Mouse (Mus musculus) MEL (cell line): ENCODE measurements around the gene Foxk2. TPM values are rescaled to one million over a fixed set of nuclear protein-coding genes. Genes with fewer than 3 reads are reported as not detected.
A peak's percentile ranks its signal among the peaks of the same experiment; 100 is the strongest.

ENCODE experiments used
- DNase-seq: peaks from one replicate; pipeline ENCODE4 v3.0.0; 2011; ENCODE audit warnings: low read depth, low spot score
- H3K27ac ChIP-seq: 2 replicates; pipeline ENCODE4 v1.5.1; 2012; ENCODE audit warnings: low read depth, mild to moderate bottlenecking, control low read depth, low read length, moderate library complexity; ENCODE audit not compliant: control insufficient read depth
- H3K27me3 ChIP-seq, 2 experiments: fragments of 150-350 bp in 1 of 2; sonication (generic) in 1 of 2; 2 replicates each; pipeline ENCODE4 v1.6.1; 2012; ENCODE audit warnings: low read length in 2 of 2, mild to moderate bottlenecking in 2 of 2, improper control_type of control experiment in 1 of 2, moderate library complexity in 1 of 2; ENCODE audit not compliant: insufficient read depth in 2 of 2, control insufficient read depth in 1 of 2
- H3K36me3 ChIP-seq, 2 experiments: 2 replicates each; pipeline ENCODE4 v1.6.1; 2012 to 2014; ENCODE audit warnings: low read length in 2 of 2, improper control_type of control experiment in 1 of 2, inconsistent platforms in 1 of 2, mild to moderate bottlenecking in 1 of 2; ENCODE audit not compliant: insufficient read depth in 2 of 2, control insufficient read depth in 1 of 2
- H3K4me1 ChIP-seq, 2 experiments: fragments of 150-350 bp in 1 of 2; sonication (generic) in 1 of 2; 2 replicates each; pipeline ENCODE4 v1.6.1; 2012; ENCODE audit warnings: low read length in 2 of 2, improper control_type of control experiment in 1 of 2, mild to moderate bottlenecking in 1 of 2; ENCODE audit not compliant: insufficient read depth in 2 of 2, control insufficient read depth in 1 of 2
- H3K4me3 ChIP-seq, 2 experiments: fragments of 150-350 bp in 1 of 2; sonication (generic) in 1 of 2; 2 replicates each; pipeline ENCODE4 v1.5.1; 2012; ENCODE audit warnings: low read depth in 2 of 2, low read length in 2 of 2, mild to moderate bottlenecking in 2 of 2, moderate library complexity in 2 of 2, control low read depth in 1 of 2, improper control_type of control experiment in 1 of 2; ENCODE audit not compliant: control insufficient read depth in 1 of 2, insufficient read depth in 1 of 2
- H3K79me2 ChIP-seq: 2 replicates; pipeline ENCODE4 v1.6.1; 2012; ENCODE audit warnings: mild to moderate bottlenecking, low read length, moderate library complexity; ENCODE audit not compliant: control insufficient read depth, poor library complexity, insufficient read depth
- H3K9ac ChIP-seq: 2 replicates; pipeline ENCODE4 v1.6.1; 2012; ENCODE audit warnings: low read depth, mild to moderate bottlenecking, control low read depth, low read length, moderate library complexity; ENCODE audit not compliant: control insufficient read depth, poor library complexity, severe bottlenecking
- H3K9me3 ChIP-seq: fragments of 150-350 bp; sonication (generic); replicated peaks from 2 replicates; pipeline ENCODE4 v1.6.1; 2012; ENCODE audit warnings: mild to moderate bottlenecking, low read length, improper control_type of control experiment, moderate library complexity; ENCODE audit not compliant: insufficient read depth
- BHLHE40 ChIP-seq: IDR thresholded peaks from 2 replicates; pipeline ENCODE4 v1.6.1; 2012; ENCODE audit warnings: low read depth, mild to moderate bottlenecking, inconsistent platforms, low read length, improper control_type of control experiment, borderline replicate concordance
- CHD1 ChIP-seq: IDR thresholded peaks from 2 replicates; pipeline ENCODE4 v1.6.1; 2012; ENCODE audit warnings: low read depth, mild to moderate bottlenecking, inconsistent platforms, low read length, improper control_type of control experiment
- CHD2 ChIP-seq: IDR thresholded peaks from 2 replicates; pipeline ENCODE4 v1.6.1; 2011; ENCODE audit warnings: low read length, improper control_type of control experiment
- E2F4 ChIP-seq: IDR thresholded peaks from 2 replicates; pipeline ENCODE4 v1.6.1; 2011; ENCODE audit warnings: low read depth, low read length, improper control_type of control experiment, borderline replicate concordance
- EP300 ChIP-seq, 2 experiments: IDR thresholded peaks; 2 replicates each; pipeline ENCODE4 v1.6.1; 2011; ENCODE audit warnings: improper control_type of control experiment in 2 of 2, low read length in 2 of 2, low read depth in 1 of 2, mild to moderate bottlenecking in 1 of 2
- ETS1 ChIP-seq: IDR thresholded peaks from 2 replicates; pipeline ENCODE4 v1.6.1; 2012; ENCODE audit warnings: low read depth, mild to moderate bottlenecking, inconsistent platforms, low read length, improper control_type of control experiment, moderate library complexity
- GABPA ChIP-seq: IDR thresholded peaks from 2 replicates; pipeline ENCODE4 v1.6.1; 2012; ENCODE audit warnings: low read depth, mild to moderate bottlenecking, inconsistent platforms, low read length, improper control_type of control experiment, moderate library complexity
- GATA1 ChIP-seq: IDR thresholded peaks from 2 replicates; pipeline ENCODE4 v1.6.1; 2011; ENCODE audit warnings: low read depth, low read length, improper control_type of control experiment
- HCFC1 ChIP-seq: IDR thresholded peaks from 2 replicates; pipeline ENCODE4 v1.6.1; 2012; ENCODE audit warnings: low read depth, mild to moderate bottlenecking, inconsistent platforms, low read length, improper control_type of control experiment, moderate library complexity
- JUND ChIP-seq: IDR thresholded peaks from 2 replicates; pipeline ENCODE4 v1.6.1; 2011; ENCODE audit warnings: low read depth, mild to moderate bottlenecking, improper control_type of control experiment, low read length
- KAT2A ChIP-seq: conservative IDR thresholded peaks from 2 replicates; pipeline ENCODE4 v1.6.1; 2012; ENCODE audit warnings: low read depth, low read length, improper control_type of control experiment, inconsistent platforms
- MAFK ChIP-seq: IDR thresholded peaks from 2 replicates; pipeline ENCODE4 v1.6.1; 2011; ENCODE audit warnings: low read depth, mild to moderate bottlenecking, low read length, improper control_type of control experiment, borderline replicate concordance
- MAX ChIP-seq: IDR thresholded peaks from 2 replicates; pipeline ENCODE4 v1.6.1; 2011; ENCODE audit warnings: low read length, improper control_type of control experiment
- MAZ ChIP-seq: IDR thresholded peaks from 2 replicates; pipeline ENCODE4 v1.6.1; 2012; ENCODE audit warnings: low read depth, mild to moderate bottlenecking, inconsistent platforms, low read length, improper control_type of control experiment
- MYB ChIP-seq: IDR thresholded peaks from 2 replicates; pipeline ENCODE4 v1.6.1; 2011; ENCODE audit warnings: mild to moderate bottlenecking, low read depth, low read length, improper control_type of control experiment
- NRF1 ChIP-seq: IDR thresholded peaks from 2 replicates; pipeline ENCODE4 v1.6.1; 2014; ENCODE audit warnings: low read depth, mild to moderate bottlenecking, inconsistent platforms, low read length, improper control_type of control experiment, moderate library complexity; ENCODE audit not compliant: poor library complexity, insufficient read depth, severe bottlenecking
- POLR2A ChIP-seq, 2 experiments: IDR thresholded peaks; 2 replicates each; pipeline ENCODE4 v1.6.1; 2011 to 2012; ENCODE audit warnings: low read length in 2 of 2, mild to moderate bottlenecking in 2 of 2, control low read depth in 1 of 2, improper control_type of control experiment in 1 of 2, low read depth in 1 of 2, moderate library complexity in 1 of 2; ENCODE audit not compliant: control insufficient read depth in 1 of 2, insufficient read depth in 1 of 2, poor library complexity in 1 of 2
- POLR2AphosphoS2 ChIP-seq: IDR thresholded peaks from 2 replicates; pipeline ENCODE4 v1.6.1; 2011; ENCODE audit warnings: low read length, improper control_type of control experiment
- SIN3A ChIP-seq: IDR thresholded peaks from 2 replicates; pipeline ENCODE4 v1.6.1; 2012; ENCODE audit warnings: low read length, improper control_type of control experiment, inconsistent platforms
- SMC3 ChIP-seq: IDR thresholded peaks from 2 replicates; pipeline ENCODE4 v1.6.1; 2011; ENCODE audit warnings: low read depth, low read length, improper control_type of control experiment
- TAL1 ChIP-seq: IDR thresholded peaks from 2 replicates; pipeline ENCODE4 v1.6.1; 2012; ENCODE audit warnings: mild to moderate bottlenecking, inconsistent platforms, low read length, moderate library complexity, mixed read lengths
- TBP ChIP-seq: IDR thresholded peaks from 2 replicates; pipeline ENCODE4 v1.8.0; 2011; ENCODE audit warnings: low read depth, low read length, improper control_type of control experiment
- TCF12 ChIP-seq: IDR thresholded peaks from 2 replicates; pipeline ENCODE4 v1.6.1; 2014; ENCODE audit warnings: low read depth, mild to moderate bottlenecking, inconsistent platforms, low read length, improper control_type of control experiment, moderate library complexity
- UBTF ChIP-seq: IDR thresholded peaks from 2 replicates; pipeline ENCODE4 v1.6.1; 2012; ENCODE audit warnings: low read depth, mild to moderate bottlenecking, inconsistent platforms, low read length, improper control_type of control experiment, moderate library complexity, borderline replicate concordance; ENCODE audit not compliant: insufficient read depth
- USF2 ChIP-seq, 2 experiments: IDR thresholded peaks; 2 replicates each; pipeline ENCODE4 v1.6.1; 2011 to 2012; ENCODE audit warnings: improper control_type of control experiment in 2 of 2, low read length in 2 of 2, borderline replicate concordance in 1 of 2, inconsistent platforms in 1 of 2, low read depth in 1 of 2, mild to moderate bottlenecking in 1 of 2; ENCODE audit not compliant: insufficient read depth in 1 of 2
- ZKSCAN1 ChIP-seq: IDR thresholded peaks from 2 replicates; pipeline ENCODE4 v1.6.1; 2012; ENCODE audit warnings: low read depth, mild to moderate bottlenecking, inconsistent platforms, low read length, improper control_type of control experiment, moderate library complexity
- ZMIZ1 ChIP-seq: IDR thresholded peaks from 2 replicates; pipeline ENCODE4 v1.6.1; 2012; ENCODE audit warnings: low read depth, mild to moderate bottlenecking, inconsistent platforms, low read length, improper control_type of control experiment, moderate library complexity
- ZNF384 ChIP-seq: IDR thresholded peaks from 2 replicates; pipeline ENCODE4 v1.6.1; 2012; ENCODE audit warnings: low read depth, mild to moderate bottlenecking, inconsistent platforms, low read length, improper control_type of control experiment
- polyA plus RNA-seq, 2 experiments: library from polyadenylated mRNA; stranded (reverse) in 1 of 2; unstranded in 1 of 2; fragments of >175 nt in 1 of 2; fragments of >200 nt in 1 of 2; gene quantifications; 2 replicates each; pipeline versions ENCODE4 v1.2.1 to v1.2.4; 2012; ENCODE audit warnings: low replicate concordance in 2 of 2, low read depth in 1 of 2; ENCODE audit not compliant: insufficient read length in 2 of 2, insufficient read depth in 1 of 2, missing spikeins in 1 of 2
- total RNA-seq: library from RNA; depleted of rRNA; stranded (reverse); fragments of 300-350 nt; gene quantifications from 2 replicates; pipeline ENCODE4 v1.2.3, GENCODE M21; 2012

Gene Foxk2
- total and polyA plus RNA-seq, 3 experiments = 64.5 to 317 (median 68.0) TPM

DNA sequence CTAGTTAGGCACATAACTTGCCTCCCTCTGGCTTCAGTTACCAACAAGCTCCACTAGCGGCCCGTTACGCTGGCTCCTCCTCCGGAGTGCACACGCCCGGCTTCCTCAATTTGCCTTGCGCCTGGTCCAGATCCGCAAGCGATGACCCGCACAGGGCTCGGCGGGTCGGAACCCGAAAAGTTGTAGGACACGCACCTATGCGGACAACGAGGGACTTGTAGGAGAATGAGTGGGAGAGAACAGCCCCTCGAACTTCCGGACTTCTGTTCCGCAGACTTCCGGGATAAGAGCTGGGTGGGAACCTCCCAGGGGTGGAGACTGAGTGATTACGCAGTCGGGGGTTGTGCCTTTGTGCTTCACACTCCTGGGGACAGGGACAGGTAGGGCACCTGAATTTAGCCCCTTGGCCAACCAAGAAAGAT is 30.8 kb upstream of the Foxk2 start, which contains the start of gene Cybc1 (continued):
- TF ChIP-seq EP300 (IDR thresholded peaks at IDR 0.05; ENCODE audit: low read depth in 1 of 2, low read length in 2 of 2) (peak in 1 of 2 experiments; percentile 18; a peak in 1 of 4 replicates), SMC3 (no peak)

- no peaks in the 10 kb centered on the region for H3K9me3 ChIP-seq
- H3K9ac ChIP-seq = no peak overlapping the region
- peaks cover 14% of the 10 kb centered on the region for H3K79me2 ChIP-seq
- peaks cover 2 to 41% of the 10 kb centered on the region in 2 experiments; a peak in 2 of 4 replicates for H3K36me3 ChIP-seq
- peaks cover 27% of the 10 kb centered on the region in 2 experiments for H3K4me1 ChIP-seq
- no peak for TF ChIP-seq SIN3A
- no peak for TF ChIP-seq MAFK
- TF ChIP-seq ZNF384 = no peak
- peak; percentile 11; the same call in 1 of the 2 replicates for TF ChIP-seq ZMIZ1
- no peak for TF ChIP-seq MAX
- TF ChIP-seq GATA1 = no peak
- TF ChIP-seq TBP = peak; percentile 55; the same call in 1 of the 2 replicates
- no peak for TF ChIP-seq E2F4
- no peak overlapping the region for H3K4me3 ChIP-seq
- H3K27me3 ChIP-seq = no peaks in the 10 kb centered on the region
- H3K27ac ChIP-seq = peak overlapping the region; percentile 69; the same call in 1 of the 2 replicates
- DNase-seq = no peak
Measured at GRCm38 (mm10) chr11:121231191-121231590, 28.6 kb upstream of the Foxk2 start.

- Histone ChIP-seq H3K36me3 (peaks cover under 1 to 41% of the 10 kb centered on the region in 2 experiments; a peak in 2 of 4 replicates), H3K9me3 (no peaks in the 10 kb centered on the region), H3K4me1 (peaks cover 27% of the 10 kb centered on the region in 2 experiments), H3K4me3 (peak overlapping the region in 1 of 2 experiments; percentile 5; a peak in 1 of 4 replicates), H3K9ac (peak overlapping the region; percentile 30), H3K79me2 (peaks cover 14% of the 10 kb centered on the region), H3K27ac (peak overlapping the region; percentile 69), H3K27me3 (no peaks in the 10 kb centered on the region)
- peak; percentile 70 for DNase-seq
- TF ChIP-seq ZKSCAN1 (no peak), GABPA (no peak), KAT2A (no peak), TCF12 (peak; percentile 73; the same call in 1 of the 2 replicates), SIN3A (peak; percentile 70), ETS1 (peak; percentile 85), MAZ (0 out of 2 replicates have a peak, but pooled peaks have one; percentile 19), CHD1 (peak; percentile 31; the same call in 1 of the 2 replicates), HCFC1 (no peak), USF2 (IDR thresholded peaks at IDR 0.05; ENCODE audit: borderline replicate concordance in 1 of 2, insufficient read depth in 1 of 2, low read depth in 1 of 2, low read length in 2 of 2) (no peak), E2F4 (no peak), GATA1 (peak; percentile 96), CHD2 (no peak), BHLHE40 (no peak), UBTF (no peak), POLR2AphosphoS2 (no peak), EP300 (IDR thresholded peaks at IDR 0.05; ENCODE audit: low read depth in 1 of 2, low read length in 2 of 2) (peak; percentile 77 to 81), MAX (no peak), MYB (no peak), NRF1 (no peak), JUND (no peak), TAL1 (no peak), POLR2A (IDR thresholded peaks at IDR 0.05; ENCODE audit: control insufficient read depth in 1 of 2, insufficient read depth in 1 of 2, low read depth in 1 of 2, low read length in 2 of 2, poor library complexity in 1 of 2) (no peak)
Measured at GRCm38 (mm10) chr11:121231628-121232291, 28.0 kb upstream of the Foxk2 start.
